Comparison of ENCODE assay signal across 16 mouse cellular contexts in genomic region chr14:12065001-12065400, GRCm38 (mm10).
"Had no signal": no experiment of that assay in that cellular context is flagged by ENCODE, and none has a peak within 500 bp of the region (broad histone marks: within the 10 kb centered on the region; RNA-seq: fewer than 3 reads in every experiment).

No protein-coding gene starts in this region.

- H3K27ac ChIP-seq: neural tube, embryonic 13.5 days; neural tube, embryonic 15.5 days; stomach, embryonic 15.5 days; stomach, postnatal 0 days had no signal

- H3K9me3 ChIP-seq: neural tube, embryonic 13.5 days; neural tube, embryonic 15.5 days; stomach, embryonic 15.5 days had no signal

- DNase-seq: retina, postnatal 1 day; right cerebral cortex, adult 18-20 months; right cerebral cortex, postnatal 14 days; right cerebral cortex, postnatal 25 days; right cerebral cortex, postnatal 4 days; spleen, adult 18-20 months; thymus, adult 18-20 months; thymus, adult 2 months; thymus, postnatal 14 days; thymus, postnatal 25 days; thymus, postnatal 36 days; thymus, postnatal 4 days had no signal

- H3K4me2 ChIP-seq: neural tube, embryonic 13.5 days; neural tube, embryonic 15.5 days; stomach, embryonic 15.5 days had no signal

- H3K36me3 ChIP-seq: neural tube, embryonic 13.5 days; neural tube, embryonic 15.5 days; stomach, embryonic 15.5 days had no signal

- H3K9ac ChIP-seq: neural tube, embryonic 13.5 days; neural tube, embryonic 15.5 days; stomach, embryonic 15.5 days had no signal

- H3K4me3 ChIP-seq: neural tube, embryonic 13.5 days; neural tube, embryonic 15.5 days; stomach, embryonic 15.5 days had no signal

- H3K27me3 ChIP-seq: neural tube, embryonic 15.5 days; stomach, embryonic 15.5 days had no signal

- H3K4me1 ChIP-seq: neural tube, embryonic 13.5 days; stomach, embryonic 15.5 days had no signal
